Mouse (Mus musculus) limb, embryonic 14.5 days (tissue): ENCODE results near the gene Enpep. TPM values are rescaled to one million over a fixed set of nuclear protein-coding genes. Genes with fewer than 3 reads are reported as not detected.
A peak's percentile ranks its signal among the peaks of the same experiment; 100 is the strongest.

Experiments used
- ATAC-seq: fragments of 200-750 bp; cut with Nextera tagmentation; 2 replicates; pipeline ENCODE4 v1.8.0; 2017; ENCODE audit warnings: low read depth, moderate number of reproducible peaks, moderate TSS enrichment; ENCODE audit not compliant: low FRiP score
- DNase-seq: peaks from one replicate; pipeline ENCODE4 v3.0.0-alpha.2; 2015; ENCODE audit warnings: low spot score
- H3K27ac ChIP-seq: fragments of 300-500 bp; sonication (generic); replicated peaks from 2 replicates; pipeline ENCODE4 v1.5.1; 2014; ENCODE audit warnings: low read depth, mild to moderate bottlenecking, low read length, moderate library complexity, mixed read lengths
- H3K27me3 ChIP-seq: fragments of 300-500 bp; sonication (generic); 2 replicates; pipeline ENCODE4 v1.6.1; 2014; ENCODE audit warnings: low read length, mixed read lengths; ENCODE audit not compliant: control insufficient read depth, insufficient read depth
- H3K36me3 ChIP-seq: fragments of 300-500 bp; sonication (generic); 2 replicates; pipeline ENCODE4 v1.6.1; 2014; ENCODE audit warnings: mild to moderate bottlenecking, low read length, moderate library complexity, mixed read lengths; ENCODE audit not compliant: control insufficient read depth, insufficient read depth
- H3K4me1 ChIP-seq: fragments of 300-500 bp; sonication (generic); 2 replicates; pipeline ENCODE4 v1.6.1; 2014; ENCODE audit warnings: antibody characterized with exemption, low read length, mixed read lengths; ENCODE audit not compliant: control insufficient read depth, insufficient read depth
- H3K4me2 ChIP-seq: fragments of 300-500 bp; sonication (generic); replicated peaks from 2 replicates; pipeline ENCODE4 v1.6.1; 2014; ENCODE audit warnings: low read depth, mild to moderate bottlenecking, low read length, moderate library complexity; ENCODE audit not compliant: severe bottlenecking
- H3K4me3 ChIP-seq: fragments of 300-500 bp; sonication (generic); replicated peaks from 2 replicates; pipeline ENCODE4 v1.5.1; 2014; ENCODE audit warnings: low read length
- H3K9ac ChIP-seq: fragments of 300-500 bp; sonication (generic); 2 replicates; pipeline ENCODE4 v1.6.1; 2014; ENCODE audit warnings: mild to moderate bottlenecking, low read depth, low read length, moderate library complexity; ENCODE audit not compliant: severe bottlenecking
- H3K9me3 ChIP-seq: fragments of 300-500 bp; sonication (generic); 2 replicates; pipeline ENCODE4 v1.6.1; 2016; ENCODE audit warnings: low read length; ENCODE audit not compliant: control insufficient read depth
- POLR2A ChIP-seq: fragments of 200-500 bp; IDR thresholded peaks from 2 replicates; pipeline ENCODE4 v1.8.0; 2012; ENCODE audit warnings: inconsistent platforms, mild to moderate bottlenecking, moderate library complexity, borderline replicate concordance; ENCODE audit not compliant: insufficient read depth, insufficient read length; ENCODE audit errors: extremely low read depth
- WGBS: fragments of 180-500 bp; shearing (Covaris S2); extraction: QIAGEN DNeasy Blood & Tissue Kit; methylation state at CpG from one replicate; pipeline ENCODE4 v1.1.7; 2014; 5-methylcytosine and 5-hydroxymethylcytosine counted together
- polyA plus RNA-seq, 2 experiments: library from polyadenylated mRNA; depleted of rRNA in 1 of 2; stranded (reverse) in 1 of 2; unstranded in 1 of 2; fragments of >200 nt; fragmentation: Nextera tagmentation in 1 of 2; extraction: Ambion mirVana in 1 of 2; gene quantifications; 2 replicates each; pipeline versions ENCODE4 v1.2.1 to v1.2.3; 2012 to 2014

Enpep gene
- polyA plus RNA-seq, 2 experiments, result 1.7 to 3.1 TPM

DNA sequence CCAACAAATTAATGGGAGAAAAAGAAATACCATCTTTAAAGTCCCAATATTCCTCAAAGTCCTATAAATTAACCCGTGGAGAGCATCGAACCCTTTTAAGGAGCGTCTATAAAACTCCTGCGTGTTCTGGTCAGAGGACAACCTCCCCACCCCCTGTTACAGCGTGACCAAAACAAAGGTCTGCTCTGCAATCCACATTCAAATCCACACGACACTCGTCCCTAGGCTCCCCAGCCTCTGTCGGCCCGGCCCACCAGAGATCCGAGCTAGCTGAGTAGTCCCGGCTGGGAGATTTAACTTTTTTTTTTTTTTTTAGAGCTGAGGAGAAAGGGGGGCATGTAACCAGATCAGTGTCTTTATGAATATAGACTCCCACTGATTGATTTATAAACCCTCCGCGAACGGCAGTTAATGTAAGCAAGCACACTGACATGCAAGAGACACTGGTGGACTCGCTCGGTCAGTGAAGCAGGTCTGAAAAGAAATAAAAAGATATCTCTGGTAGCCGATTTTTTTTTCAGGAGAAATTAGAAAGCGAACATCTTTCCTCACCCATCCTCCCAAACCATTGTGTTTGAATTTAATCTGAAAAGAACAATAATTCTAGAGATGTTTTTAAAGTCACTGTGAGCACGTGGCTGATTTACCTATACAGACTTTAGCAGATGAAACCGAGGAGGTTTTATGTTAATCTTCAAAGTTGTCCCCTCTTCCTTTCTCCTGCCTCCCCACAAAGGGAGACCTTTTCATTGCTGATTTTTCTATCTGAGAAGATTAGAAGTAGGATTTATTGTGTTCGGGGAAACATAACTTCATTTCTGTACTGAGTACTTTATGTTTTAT is 109.9 kb downstream of the Enpep start:
- Histone ChIP-seq H3K4me3 (no peak overlapping the region), H3K9me3 (no peaks in the 10 kb centered on the region), H3K27me3 (peaks cover 93% of the 10 kb centered on the region), H3K4me2 (no peak overlapping the region), H3K36me3 (no peaks in the 10 kb centered on the region), H3K9ac (no peak overlapping the region), H3K27ac (no peak overlapping the region), H3K4me1 (peaks cover 5% of the 10 kb centered on the region; the same call in 1 of the 2 replicates)
- WGBS, result 2% methylated on average over 21 of the region's 21 CpGs
- TF ChIP-seq POLR2A, result no peak
- DNase-seq (no peak), ATAC-seq (peak; percentile 34; the same call in 1 of the 2 replicates)

DNA sequence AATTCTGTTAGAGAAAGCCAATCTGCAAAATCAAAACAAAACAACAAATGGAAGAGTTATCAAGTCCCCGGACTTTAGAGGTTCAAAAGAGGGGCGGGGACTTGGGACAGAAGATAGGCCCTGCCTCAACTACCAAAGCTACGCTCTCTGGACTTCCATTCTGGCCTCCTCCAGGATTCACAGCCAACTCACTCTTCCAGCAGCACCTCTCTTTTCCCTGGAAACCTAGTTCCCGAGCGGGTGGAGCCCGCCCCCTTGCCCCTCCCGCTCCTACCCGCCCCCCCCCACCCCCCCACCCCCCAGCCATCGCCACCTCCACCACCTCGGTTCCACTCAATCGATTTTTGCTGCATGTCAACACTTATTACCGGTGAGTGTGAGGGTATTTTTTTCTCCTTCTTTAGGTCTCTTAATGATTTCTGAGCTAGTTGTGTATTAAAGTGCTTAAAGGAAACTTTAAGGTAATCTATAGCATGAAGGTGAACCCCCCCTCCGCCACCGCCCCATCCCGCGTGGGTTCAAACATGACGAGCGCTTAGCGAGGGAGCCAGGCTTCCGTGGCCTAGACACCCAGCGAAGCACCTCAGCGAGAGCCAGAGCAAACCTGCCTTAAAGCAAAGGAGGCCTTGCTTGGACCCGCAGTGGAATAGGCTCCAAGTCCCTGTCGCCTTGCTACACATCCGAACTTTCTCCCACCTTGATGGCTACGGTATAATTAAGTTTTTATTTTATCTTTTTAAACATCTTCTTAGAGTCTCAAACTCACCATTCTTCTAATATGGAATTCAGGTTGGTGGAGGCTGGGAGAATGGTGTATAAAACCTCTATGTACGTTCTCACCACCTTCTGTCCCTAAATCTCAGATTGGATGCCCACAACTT is 110.9 kb downstream of the Enpep start:
- no peak for DNase-seq
- Histone ChIP-seq H3K9ac (no peak overlapping the region), H3K4me2 (no peak overlapping the region), H3K4me1 (peaks cover 5% of the 10 kb centered on the region; the same call in 1 of the 2 replicates), H3K9me3 (no peaks in the 10 kb centered on the region), H3K36me3 (no peaks in the 10 kb centered on the region), H3K27ac (no peak overlapping the region), H3K27me3 (peaks cover 93% of the 10 kb centered on the region), H3K4me3 (no peak overlapping the region)
- 7% methylated on average over 23 of the region's 27 CpGs for WGBS
- no peak for TF ChIP-seq POLR2A
- no peak for ATAC-seq

DNA sequence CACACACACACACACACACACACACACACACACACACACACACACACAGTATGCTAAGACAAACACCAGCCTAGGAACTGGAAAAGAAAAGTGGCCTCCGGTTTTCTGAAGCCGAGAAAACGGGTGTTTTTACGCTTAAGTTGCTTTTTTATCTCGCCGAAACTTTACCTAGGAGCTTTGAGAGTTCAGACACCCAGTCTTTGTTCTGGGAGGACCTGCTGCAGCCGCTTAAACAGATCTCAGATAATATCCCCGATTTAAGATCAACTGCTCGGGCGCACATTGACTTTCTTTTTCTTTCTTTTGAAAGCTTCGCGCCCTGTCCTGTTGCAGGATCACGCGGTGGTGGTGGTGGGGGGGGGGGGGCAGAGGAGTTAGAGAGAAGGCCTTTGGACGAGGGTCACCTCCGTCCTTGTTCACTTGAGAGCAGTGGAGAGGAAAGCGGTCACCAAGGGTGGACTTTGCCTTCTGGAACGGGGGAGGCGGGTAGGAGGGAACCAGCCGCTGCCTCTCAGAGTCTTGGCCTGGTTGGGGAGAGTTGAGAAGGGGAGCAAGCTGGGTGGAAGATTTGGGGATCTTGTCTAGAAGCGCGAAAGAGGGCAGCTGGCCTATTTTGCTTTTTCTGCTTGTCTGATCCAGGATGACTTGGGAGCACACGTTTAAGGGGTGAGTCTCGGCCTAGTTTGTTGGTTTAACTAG is 111.7 kb downstream of the Enpep start:
- Histone ChIP-seq H3K27ac (no peak overlapping the region), H3K9me3 (no peaks in the 10 kb centered on the region), H3K9ac (no peak overlapping the region), H3K4me2 (no peak overlapping the region), H3K4me1 (peaks cover 5% of the 10 kb centered on the region; the same call in 1 of the 2 replicates), H3K36me3 (no peaks in the 10 kb centered on the region), H3K4me3 (no peak overlapping the region), H3K27me3 (peaks cover 93% of the 10 kb centered on the region)
- no peak for TF ChIP-seq POLR2A
- no peak for ATAC-seq
- 6% methylated on average over 24 of the region's 24 CpGs for WGBS
- DNase-seq, result no peak

DNA sequence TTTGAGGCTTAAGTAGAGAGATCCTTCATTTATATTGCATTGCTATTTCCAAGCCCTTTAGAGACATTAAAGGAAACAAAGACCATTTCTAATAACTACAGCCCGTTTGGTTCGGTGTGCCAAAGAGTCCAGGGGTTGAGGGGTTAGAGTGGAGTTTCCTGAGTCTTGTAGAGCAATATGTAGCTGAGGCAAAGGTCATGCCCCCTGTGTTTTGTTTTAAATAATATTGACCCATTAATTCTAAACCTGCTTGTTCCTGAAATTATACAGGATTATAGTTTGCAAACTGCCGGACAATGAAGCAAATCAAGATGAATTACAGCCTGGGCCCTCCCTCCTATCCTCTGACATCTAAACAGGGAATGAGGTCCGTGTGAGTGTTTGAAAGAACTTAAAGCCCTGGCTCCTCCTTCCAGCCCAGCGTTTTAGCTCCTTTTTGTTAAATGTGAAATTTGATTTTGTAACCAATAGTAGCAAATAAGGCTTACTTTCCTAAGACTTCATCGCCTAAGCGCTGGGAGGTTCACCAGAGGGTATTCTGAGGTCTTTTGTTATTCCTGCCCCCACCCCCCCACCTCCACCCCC is 112.3 kb downstream of the Enpep start:
- Histone ChIP-seq H3K4me2 (no peak overlapping the region), H3K36me3 (no peaks in the 10 kb centered on the region), H3K27ac (no peak overlapping the region), H3K9me3 (no peaks in the 10 kb centered on the region), H3K9ac (no peak overlapping the region), H3K4me3 (no peak overlapping the region), H3K4me1 (peaks cover 5% of the 10 kb centered on the region; the same call in 1 of the 2 replicates), H3K27me3 (peaks cover 93% of the 10 kb centered on the region)
- WGBS, result 5% methylated on average over 7 of the region's 7 CpGs
- TF ChIP-seq POLR2A, result no peak
- ATAC-seq (no peak), DNase-seq (no peak)

Other genes starting within 250 kb of the Enpep start
- gene Pitx2, start 132.8 kb downstream of the Enpep start, polyA plus RNA-seq (2012; rRNA removed), result 13.3 and 16.0 TPM in 2 replicates
- gene Pitx2, start 132.8 kb downstream of the Enpep start, polyA plus RNA-seq (2014; fragmentation: Nextera tagmentation; extraction: Ambion mirVana), result 11.9 and 12.2 TPM in 2 replicates
- gene Elovl6, start 199.6 kb upstream of the Enpep start, polyA plus RNA-seq (2012; rRNA removed), result 27.0 and 38.5 TPM in 2 replicates
- 23.2 and 27.3 TPM in 2 replicates for gene Elovl6, start 199.6 kb upstream of the Enpep start, polyA plus RNA-seq (2014; fragmentation: Nextera tagmentation; extraction: Ambion mirVana)